Mouse (Mus musculus) kidney, adult 18-20 months (tissue): Measurements from ENCODE around the gene C130026I21Rik.
A peak's percentile ranks its signal among the peaks of the same experiment; 100 is the strongest.
"Not testable (repeated sequence)": the region's sequence is repeated elsewhere in the genome, so short reads cannot be mapped to it uniquely, and the experiment has no call there.

Experiments
- DNase-seq: peaks from one replicate; pipeline ENCODE4 v3.0.0; 2021

C130026I21Rik gene

GRCm38 (mm10) chr1:85270466-85270865 lies at the start of gene C130026I21Rik:
Gene C130026I21Rik, minus strand, starts transcription at chr1:85270566.
- not testable (repeated sequence) for DNase-seq

- DNase-seq: peak; percentile 69
Measured at GRCm38 (mm10) chr1:85287063-85287462, 16.7 kb upstream of the C130026I21Rik start.

GRCm38 (mm10) chr1:85276421-85276820 lies 6.1 kb upstream of the C130026I21Rik start:
- DNase-seq: not testable (repeated sequence)

- DNase-seq: not testable (repeated sequence)
Measured at GRCm38 (mm10) chr1:85258634-85259033, 11.7 kb downstream of the C130026I21Rik start.

GRCm38 (mm10) chr1:85255217-85255616 lies 15.1 kb downstream of the C130026I21Rik start:
- DNase-seq: not testable (repeated sequence)

GRCm38 (mm10) chr1:85251211-85251610 lies 19.2 kb downstream of the C130026I21Rik start:
- not testable (repeated sequence) for DNase-seq

- DNase-seq: not testable (repeated sequence)
Measured at GRCm38 (mm10) chr1:85248985-85249384, 21.4 kb downstream of the C130026I21Rik start.

- not testable (repeated sequence) for DNase-seq
Measured at GRCm38 (mm10) chr1:85246776-85247460, 23.4 kb downstream of the C130026I21Rik start.

- not testable (repeated sequence) for DNase-seq
Measured at GRCm38 (mm10) chr1:85246266-85246665, 24.1 kb downstream of the C130026I21Rik start.

- not testable (repeated sequence) for DNase-seq
Measured at GRCm38 (mm10) chr1:85244941-85245340, 25.4 kb downstream of the C130026I21Rik start.

GRCm38 (mm10) chr1:85243023-85243422 lies 27.3 kb downstream of the C130026I21Rik start:
- not testable (repeated sequence) for DNase-seq

- DNase-seq: not testable (repeated sequence)
Measured at GRCm38 (mm10) chr1:85239018-85239775, 31.2 kb downstream of the C130026I21Rik start.

- DNase-seq: not testable (repeated sequence)
Measured at GRCm38 (mm10) chr1:85206531-85206930, 63.8 kb downstream of the C130026I21Rik start.

- peak; percentile 23 for DNase-seq
Measured at GRCm38 (mm10) chr1:85199523-85199922, 70.8 kb downstream of the C130026I21Rik start.

- DNase-seq: not testable (repeated sequence)
Measured at GRCm38 (mm10) chr1:85198647-85199350, 71.6 kb downstream of the C130026I21Rik start.

- DNase-seq: not testable (repeated sequence)
Measured at GRCm38 (mm10) chr1:85196732-85197131, 73.6 kb downstream of the C130026I21Rik start.

- not testable (repeated sequence) for DNase-seq
Measured at GRCm38 (mm10) chr1:85193761-85194160, 76.6 kb downstream of the C130026I21Rik start.

- DNase-seq: not testable (repeated sequence)
Measured at GRCm38 (mm10) chr1:85181981-85182380, 88.4 kb downstream of the C130026I21Rik start.

- DNase-seq: not testable (repeated sequence)
Measured at GRCm38 (mm10) chr1:85178971-85179370, 91.4 kb downstream of the C130026I21Rik start.

- DNase-seq: not testable (repeated sequence)
Measured at GRCm38 (mm10) chr1:85162841-85163240, 107.5 kb downstream of the C130026I21Rik start.

GRCm38 (mm10) chr1:85155151-85155550 lies 115.2 kb downstream of the C130026I21Rik start:
- not testable (repeated sequence) for DNase-seq

- not testable (repeated sequence) for DNase-seq
Measured at GRCm38 (mm10) chr1:85133671-85134070, 136.7 kb downstream of the C130026I21Rik start.

GRCm38 (mm10) chr1:85121841-85122240 lies 148.5 kb downstream of the C130026I21Rik start:
- DNase-seq: not testable (repeated sequence)
